Mouse (Mus musculus) right cerebral cortex, adult 2 months (tissue): ENCODE measurements at regions not wholly inside any gene's neighbourhood (a gene's known extent, or its start where the extent isn't known, plus 50 kb on each side); places are given as distances from the start of the nearest gene placed in this dataset.
A peak's percentile ranks its signal among the peaks of the same experiment; 100 is the strongest.

Source experiments
- DNase-seq, 2 experiments: peaks; one replicate each; pipeline ENCODE4 v3.0.0; 2021 to 2022; ENCODE audit warnings: low spot score in 2 of 2

DNA sequence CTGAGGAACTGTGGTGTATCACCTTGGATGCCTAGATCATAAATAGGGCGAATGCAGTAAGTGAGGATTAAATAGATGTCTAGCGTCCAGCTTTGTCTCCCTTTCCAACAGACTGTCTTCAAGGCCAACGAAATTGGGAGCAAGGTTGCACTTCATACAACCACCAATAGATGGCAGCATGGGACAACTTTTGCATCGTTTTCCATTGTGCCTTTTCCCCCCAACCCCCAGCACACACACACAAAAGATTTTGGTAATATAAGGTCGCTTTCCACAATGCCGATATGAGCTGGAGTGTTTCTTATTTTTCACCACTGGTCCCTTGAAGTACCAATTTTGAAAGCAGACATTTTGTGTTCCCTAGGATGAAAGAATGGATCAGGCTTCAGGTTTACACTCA is 304.7 kb downstream of the BC048507 start:
- peak; percentile 55 to 76 for DNase-seq

DNA sequence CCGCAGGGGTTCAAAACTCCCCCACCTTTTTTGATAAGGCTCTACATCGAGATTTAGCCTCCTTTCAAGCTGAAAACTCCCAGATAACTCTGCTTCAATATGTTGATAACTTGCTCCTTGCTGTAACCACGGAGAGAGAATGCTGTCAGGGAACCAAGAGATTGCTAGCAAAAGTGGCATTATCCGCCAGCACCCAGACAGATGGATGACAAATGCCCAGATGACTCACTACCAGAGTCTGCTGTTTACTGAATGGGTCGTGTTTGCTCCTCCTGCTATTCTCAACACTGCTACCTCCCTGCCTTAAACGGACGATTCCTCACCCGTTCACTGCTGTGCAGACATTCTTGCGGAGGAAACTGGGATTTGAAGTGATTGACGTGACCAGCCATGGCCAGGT is 310.3 kb downstream of the BC048507 start:
- peak; percentile 1 to 9 for DNase-seq
